Mouse (Mus musculus) embryonic facial prominence, embryonic 13.5 days (tissue): ENCODE results near the gene Olfr366. TPM values are rescaled to one million over a fixed set of nuclear protein-coding genes. Genes with fewer than 3 reads are reported as not detected.
"Not testable (repeated sequence)": the region's sequence is repeated elsewhere in the genome, so short reads cannot be mapped to it uniquely, and the experiment has no call there.

Experiments used
- ATAC-seq: fragments of 200-750 bp; cut with Nextera tagmentation; 2 replicates; pipeline ENCODE4 v1.8.0; 2017; ENCODE audit warnings: low read depth; ENCODE audit not compliant: insufficient number of reproducible peaks, insufficient read depth, low FRiP score, low TSS enrichment
- H3K27ac ChIP-seq: fragments of 300-500 bp; sonication (generic); 2 replicates; pipeline ENCODE4 v1.5.1; 2015; ENCODE audit warnings: moderate library complexity, mild to moderate bottlenecking, inconsistent platforms
- H3K27me3 ChIP-seq: fragments of 300-500 bp; sonication (generic); 2 replicates; pipeline ENCODE4 v1.6.1; 2015; ENCODE audit warnings: mild to moderate bottlenecking, inconsistent platforms
- H3K36me3 ChIP-seq: fragments of 300-500 bp; sonication (generic); 2 replicates; pipeline ENCODE4 v1.6.1; 2015; ENCODE audit warnings: mild to moderate bottlenecking, inconsistent platforms
- H3K4me1 ChIP-seq: fragments of 300-500 bp; sonication (generic); 2 replicates; pipeline ENCODE4 v1.6.1; 2015; ENCODE audit warnings: inconsistent platforms
- H3K4me2 ChIP-seq: fragments of 300-500 bp; sonication (generic); 2 replicates; pipeline ENCODE4 v1.6.1; 2015; ENCODE audit warnings: moderate library complexity, mild to moderate bottlenecking, inconsistent platforms
- H3K4me3 ChIP-seq: fragments of 300-500 bp; sonication (generic); 2 replicates; pipeline ENCODE4 v1.5.1; 2015; ENCODE audit warnings: mild to moderate bottlenecking, inconsistent platforms
- H3K9ac ChIP-seq: fragments of 300-500 bp; sonication (generic); 2 replicates; pipeline ENCODE4 v1.6.1; 2015; ENCODE audit warnings: mild to moderate bottlenecking, inconsistent platforms
- H3K9me3 ChIP-seq: fragments of 300-500 bp; sonication (generic); 2 replicates; pipeline ENCODE4 v1.6.1; 2016; ENCODE audit warnings: inconsistent platforms
- WGBS: fragments of 180-500 bp; shearing (Covaris S2); methylation state at CpG from one replicate; pipeline ENCODE4 v1.1.7; 2015; ENCODE audit warnings: mixed read lengths; 5-methylcytosine and 5-hydroxymethylcytosine counted together
- polyA plus RNA-seq: library from polyadenylated mRNA; unstranded; fragments of >200 nt; fragmentation: Nextera tagmentation; extraction: Ambion mirVana; gene quantifications from 2 replicates; pipeline ENCODE4 v1.2.1, GENCODE M21; 2015

Gene Olfr366
- not detected in 2 replicates for polyA plus RNA-seq

DNA sequence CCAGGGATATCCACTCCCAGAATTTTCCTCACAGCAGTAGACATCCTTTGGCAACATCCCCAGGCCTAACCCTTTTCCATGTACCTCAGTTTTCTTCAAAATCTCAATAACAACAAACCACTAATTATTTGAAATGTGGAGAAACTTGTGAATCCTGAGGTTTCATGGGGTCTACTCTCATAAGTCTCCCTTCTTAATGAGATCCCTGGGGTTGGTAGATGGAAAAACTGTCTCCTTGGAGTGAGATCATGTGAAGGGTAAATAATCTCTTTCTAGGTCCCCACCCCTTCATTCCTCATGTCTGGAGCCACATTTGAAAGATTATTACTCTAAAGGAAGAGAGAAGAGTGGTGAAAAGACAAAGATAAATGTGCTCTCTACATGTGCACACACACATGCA lies at the start of gene Olfr366:
Gene Olfr366 (plus strand): TSS at position 301 of the 400 bp plus-strand sequence.
- Histone ChIP-seq H3K36me3 (no peaks in the 10 kb centered on the region), H3K27me3 (no peaks in the 10 kb centered on the region), H3K4me3 (no peak within 1 kb of the TSS), H3K9ac (no peak within 1 kb of the TSS), H3K4me2 (no peak within 1 kb of the TSS), H3K27ac (no peak within 1 kb of the TSS), H3K9me3 (0 out of 2 replicates have a peak, but pooled peaks cover 4% of the 10 kb centered on the region), H3K4me1 (no peaks in the 10 kb centered on the region)
- ATAC-seq, result no peak

DNA sequence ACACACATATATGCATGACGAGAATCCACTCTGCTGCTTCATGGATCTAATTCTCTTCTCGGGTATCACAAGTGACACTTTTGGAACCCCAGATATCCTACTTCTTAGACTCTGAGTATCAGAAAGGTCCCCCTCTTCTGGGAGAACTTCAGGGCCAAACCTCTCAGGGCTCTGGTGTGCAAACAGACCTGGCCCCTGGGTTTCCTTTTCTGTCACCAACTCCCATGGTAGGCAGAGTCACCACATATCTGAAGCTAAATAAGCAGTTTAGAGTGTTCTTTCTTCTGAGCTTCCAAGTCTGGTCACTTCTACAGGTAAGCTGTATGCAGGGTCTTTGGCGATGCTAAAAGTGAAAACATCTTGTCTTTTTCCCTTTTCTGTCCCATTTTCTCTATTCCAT lies 23.5 kb upstream of the Olfr366 start, which contains the start of gene Olfr365:
Gene Olfr365 (plus strand): TSS at position 301 of the 400 bp plus-strand sequence.
- Histone ChIP-seq H3K36me3 (no peaks in the 10 kb centered on the region), H3K27me3 (no peaks in the 10 kb centered on the region), H3K9me3 (no peaks in the 10 kb centered on the region), H3K4me1 (no peaks in the 10 kb centered on the region), H3K4me3 (no peak within 1 kb of the TSS), H3K9ac (no peak within 1 kb of the TSS), H3K4me2 (no peak within 1 kb of the TSS), H3K27ac (no peak within 1 kb of the TSS)
- WGBS, result 77% methylated on average over 3 of the region's 3 CpGs
- no peak for ATAC-seq

DNA sequence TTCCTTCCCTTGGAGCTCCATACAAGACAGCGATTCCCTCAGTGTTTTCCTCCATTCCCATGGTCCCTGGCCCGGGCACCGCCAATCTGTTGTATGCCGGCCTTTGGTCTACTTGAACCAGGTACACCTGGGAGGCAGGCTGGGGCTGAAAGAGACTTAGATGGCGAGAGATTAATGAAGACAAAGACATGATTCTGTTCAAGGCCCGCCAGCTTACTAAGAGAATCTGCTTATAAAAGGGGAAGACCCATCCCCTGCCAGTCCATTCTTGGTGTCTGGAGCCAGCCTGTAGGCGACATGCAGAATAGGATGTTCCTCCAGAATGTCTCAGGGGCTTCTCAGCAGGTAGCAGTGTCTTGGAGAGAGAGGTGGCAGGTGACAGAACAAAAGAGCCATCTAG lies 50.4 kb downstream of the Olfr366 start:
- not testable (repeated sequence) for H3K9ac ChIP-seq, H3K27me3 ChIP-seq, H3K36me3 ChIP-seq, ATAC-seq, H3K4me2 ChIP-seq, H3K4me3 ChIP-seq, H3K4me1 ChIP-seq, H3K27ac ChIP-seq
- WGBS, result 76% methylated on average over 7 of the region's 7 CpGs
- peaks cover 11% of the 10 kb centered on the region; the same call in 1 of the 2 replicates for H3K9me3 ChIP-seq

Other genes with a start within 250 kb of the Olfr366 start
- gene Olfr357, start 217.7 kb upstream of the Olfr366 start, polyA plus RNA-seq, result not detected in 2 replicates
- not detected in 2 replicates for gene Olfr358, start 202.2 kb upstream of the Olfr366 start, polyA plus RNA-seq
- not detected in 2 replicates for gene Olfr360, start 145.8 kb upstream of the Olfr366 start, polyA plus RNA-seq
- not detected in 2 replicates for gene Olfr361, start 122.3 kb upstream of the Olfr366 start, polyA plus RNA-seq
- gene Olfr362, start 93.7 kb upstream of the Olfr366 start, polyA plus RNA-seq, result not detected in 2 replicates
- 0.10 TPM in 1 of 2 replicates, not detected in the other for gene Olfr364-ps1, start 72.3 kb upstream of the Olfr366 start, polyA plus RNA-seq
- gene Olfr365, start 23.4 kb upstream of the Olfr366 start, polyA plus RNA-seq, result not detected in 2 replicates
- gene Olfr368, start 114.9 kb downstream of the Olfr366 start, polyA plus RNA-seq, result not detected in 2 replicates
- gene Pdcl, start 147.8 kb downstream of the Olfr366 start, polyA plus RNA-seq, result 48.3 and 50.2 TPM in 2 replicates
- 19.1 and 20.7 TPM in 2 replicates for gene Rc3h2, start 211.3 kb downstream of the Olfr366 start, polyA plus RNA-seq
- gene Zbtb26, start 231.6 kb downstream of the Olfr366 start, polyA plus RNA-seq, result 8.0 and 9.9 TPM in 2 replicates
- gene Zbtb6, start 231.6 kb downstream of the Olfr366 start, polyA plus RNA-seq, result 8.1 and 9.4 TPM in 2 replicates
- 60.5 and 61.3 TPM in 2 replicates for gene Rabgap1, start 231.7 kb downstream of the Olfr366 start, polyA plus RNA-seq